Comparison of ENCODE assay signal across 20 mouse cellular contexts in genomic region chr2:77515654-77516053, GRCm38 (mm10).
DNase-seq lines count a peak whose midpoint lies in the region; ATAC-seq and TF ChIP-seq lines count a peak whose summit lies in the region.
"Had no signal": no experiment of that assay in that cellular context is flagged by ENCODE, and none has a peak within 500 bp of the region (broad histone marks: within the 10 kb centered on the region; RNA-seq: fewer than 3 reads in every experiment).

No protein-coding gene starts in this region.

- H3K4me3 ChIP-seq in liver, embryonic 12.5 days, result no peak overlapping the region
- no peak overlapping the region for H3K4me3 ChIP-seq in small intestine, adult 2 months (ENCODE audit: low read depth, low read length)
- no peak overlapping the region for H3K4me3 ChIP-seq in forebrain, embryonic 10.5 days
- no peak overlapping the region for H3K4me3 ChIP-seq in kidney, embryonic 14.5 days (ENCODE audit: low read length)
- H3K4me3 ChIP-seq: heart, embryonic 15.5 days; hindbrain, embryonic 13.5 days; limb, embryonic 12.5 days; midbrain, embryonic 13.5 days; myocyte had no signal

- no peak for TF ChIP-seq CTCF in small intestine, adult 2 months (IDR thresholded peaks at IDR 0.05; ENCODE audit: extremely low read depth, insufficient read length, insufficient replicate concordance, low read depth, low read length)

- no peaks in the 10 kb centered on the region for H3K27me3 ChIP-seq in liver, embryonic 12.5 days (replicated peaks)
- H3K27me3 ChIP-seq in small intestine, adult 2 months (ENCODE audit: control insufficient read depth, insufficient read depth, low read length), result no peaks in the 10 kb centered on the region
- H3K27me3 ChIP-seq in forebrain, embryonic 10.5 days (ENCODE audit: poor library complexity, severe bottlenecking), result peaks cover 11% of the 10 kb centered on the region
- H3K27me3 ChIP-seq in kidney, embryonic 14.5 days (ENCODE audit: control insufficient read depth, insufficient read depth, low read length), result no peaks in the 10 kb centered on the region
- H3K27me3 ChIP-seq: CH12.LX; heart, embryonic 15.5 days had no signal

- ATAC-seq in erythroblast, adult 5-6 weeks (replicated peaks; ENCODE audit: low FRiP score, poor library complexity, severe bottlenecking), result peak; percentile 67; the same call in 1 of the 2 replicates
- ATAC-seq in liver, embryonic 12.5 days, result peak; percentile 92
- no peak for ATAC-seq in kidney, embryonic 14.5 days (ENCODE audit: low FRiP score, low TSS enrichment)
- ATAC-seq: forebrain, embryonic 14.5 days; midbrain, embryonic 13.5 days had no signal

- H3K36me3 ChIP-seq in liver, embryonic 12.5 days, result no peaks in the 10 kb centered on the region
- no peaks in the 10 kb centered on the region for H3K36me3 ChIP-seq in small intestine, adult 2 months (ENCODE audit: control insufficient read depth, insufficient read depth, low read length)
- H3K36me3 ChIP-seq in forebrain, embryonic 10.5 days (replicated peaks), result no peaks in the 10 kb centered on the region
- H3K36me3 ChIP-seq in kidney, embryonic 14.5 days (ENCODE audit: control insufficient read depth, insufficient read depth, low read length), result no peaks in the 10 kb centered on the region
- H3K36me3 ChIP-seq: heart, embryonic 15.5 days; hindbrain, embryonic 13.5 days; limb, embryonic 12.5 days; midbrain, embryonic 13.5 days had no signal

- H3K9ac ChIP-seq in liver, embryonic 12.5 days, result no peak overlapping the region
- no peak overlapping the region for H3K9ac ChIP-seq in kidney, embryonic 14.5 days (ENCODE audit: low read depth, low read length)
- H3K9ac ChIP-seq: heart, embryonic 15.5 days; hindbrain, embryonic 13.5 days; limb, embryonic 12.5 days; midbrain, embryonic 13.5 days had no signal

- peak; percentile 3 for DNase-seq in embryo, embryonic 10 days (ENCODE audit: low spot score)
- DNase-seq in embryo, embryonic 10.5 days (ENCODE audit: low spot score), result no peak
- no peak for DNase-seq in forebrain, embryonic 10.5 days (ENCODE audit: extremely low spot score, low spot score)
- no peak for DNase-seq in kidney, postnatal 25 days
- DNase-seq: adrenal gland, postnatal 14 days; kidney, adult 8-10 months; lung, postnatal 14 days; right cerebral cortex, postnatal 14 days; thymus, postnatal 14 days had no signal

- no peaks in the 10 kb centered on the region for H3K9me3 ChIP-seq in liver, embryonic 12.5 days (replicated peaks)
- H3K9me3 ChIP-seq in forebrain, embryonic 10.5 days, result no peaks in the 10 kb centered on the region
- H3K9me3 ChIP-seq in kidney, embryonic 14.5 days (ENCODE audit: control insufficient read depth, low read length), result no peaks in the 10 kb centered on the region
- H3K9me3 ChIP-seq: heart, embryonic 15.5 days; hindbrain, embryonic 13.5 days; limb, embryonic 12.5 days; midbrain, embryonic 13.5 days had no signal

- H3K27ac ChIP-seq in liver, embryonic 12.5 days, result peak overlapping the region; percentile 32; the same call in 1 of the 2 replicates
- peak overlapping the region; percentile 60 for H3K27ac ChIP-seq in small intestine, adult 2 months (ENCODE audit: insufficient read depth, low read depth, low read length)
- no peak overlapping the region for H3K27ac ChIP-seq in forebrain, embryonic 10.5 days
- no peak overlapping the region for H3K27ac ChIP-seq in kidney, embryonic 14.5 days (ENCODE audit: low read depth, low read length)
- H3K27ac ChIP-seq: heart, embryonic 15.5 days; hindbrain, embryonic 13.5 days; limb, embryonic 12.5 days; midbrain, embryonic 13.5 days had no signal

- 21% methylated on average over 6 of the region's 6 CpGs for WGBS in liver, embryonic 12.5 days (ENCODE audit: insufficient replicate concordance)
- WGBS in small intestine, adult 2 months, result 22% methylated on average over 6 of the region's 6 CpGs
- WGBS in forebrain, embryonic 10.5 days, result 71% methylated on average over 6 of the region's 6 CpGs
- 58% methylated on average over 6 of the region's 6 CpGs for WGBS in kidney, embryonic 14.5 days

- TF ChIP-seq POLR2A in small intestine, adult 2 months (IDR thresholded peaks at IDR 0.05; ENCODE audit: low read depth, low read length), result peak; percentile 53; the same call in 1 of the 2 replicates

- peaks cover 56% of the 10 kb centered on the region for H3K4me1 ChIP-seq in liver, embryonic 12.5 days
- H3K4me1 ChIP-seq in small intestine, adult 2 months (ENCODE audit: control insufficient read depth, insufficient read depth, insufficient read length, low read length), result peaks cover 10% of the 10 kb centered on the region; the same call in 1 of the 2 replicates
- peaks cover 13% of the 10 kb centered on the region for H3K4me1 ChIP-seq in forebrain, embryonic 10.5 days
- H3K4me1 ChIP-seq in kidney, embryonic 14.5 days (ENCODE audit: control insufficient read depth, insufficient read depth, low read length), result no peaks in the 10 kb centered on the region

- H3K4me2 ChIP-seq in liver, embryonic 12.5 days, result peak overlapping the region; percentile 49
- H3K4me2 ChIP-seq in kidney, embryonic 14.5 days (replicated peaks; ENCODE audit: low read depth, low read length), result no peak overlapping the region
- H3K4me2 ChIP-seq: heart, embryonic 15.5 days; hindbrain, embryonic 13.5 days; limb, embryonic 12.5 days; midbrain, embryonic 13.5 days had no signal

Comparison
In these comparisons a context has a peak if more than half of its experiments do, and no peak if none do; other contexts are left out.
1. H3K27ac ChIP-seq: peak in liver, embryonic 12.5 days (single experiment) and small intestine, adult 2 months (single experiment); none in forebrain, embryonic 10.5 days (single experiment) and kidney, embryonic 14.5 days (single experiment).